Mouse (Mus musculus) thymus, adult 2 months (tissue): ENCODE data around the gene Tpm1.

ENCODE experiments used
- CTCF ChIP-seq: fragments of 200-500 bp; IDR thresholded peaks from 2 replicates; pipeline ENCODE4 v1.5.1; 2012; ENCODE audit warnings: mild to moderate bottlenecking, control low read depth, low read length, moderate library complexity, borderline replicate concordance; ENCODE audit not compliant: control insufficient read depth, poor library complexity, insufficient read depth; ENCODE audit errors: extremely low read depth
- POLR2A ChIP-seq: fragments of 200-500 bp; IDR thresholded peaks from 2 replicates; pipeline ENCODE4 v1.6.1; 2012; ENCODE audit warnings: mild to moderate bottlenecking, low read length, control low read depth, moderate library complexity; ENCODE audit not compliant: control insufficient read depth, poor library complexity, insufficient read depth; ENCODE audit errors: extremely low read depth

GRCm38 (mm10) chr9:67044551-67045305, 4.5 kb downstream of the Tpm1 start:
- TF ChIP-seq POLR2A (no peak), CTCF (no peak)
